Mouse (Mus musculus): Measurements from ENCODE around the gene Morc2a. TPM values are rescaled to one million over a fixed set of nuclear protein-coding genes. Genes with fewer than 3 reads are reported as not detected.

Morc2a gene
- polyA plus RNA-seq, 1 experiment from 2014 or later, result 19.6 TPM

GRCm38 (mm10) chr11:3674545-3674944, 25.6 kb downstream of the Morc2a start:
- WGBS (ENCODE audit: insufficient replicate concordance), result 87% methylated on average over 4 of the region's 4 CpGs
- Histone ChIP-seq H3K27me3 (ENCODE audit: control insufficient read depth, insufficient read depth, low read length) (no peaks in the 10 kb centered on the region), H3K36me3 (ENCODE audit: control insufficient read depth, insufficient read depth, low read length) (peaks cover 42% of the 10 kb centered on the region), H3K4me2 (no peak overlapping the region), H3K9ac (ENCODE audit: low read depth, low read length) (no peak overlapping the region), H3K9me3 (replicated peaks; ENCODE audit: control insufficient read depth, low read length) (no peaks in the 10 kb centered on the region), H3K27ac (ENCODE audit: low read depth, low read length) (no peak overlapping the region), H3K4me1 (ENCODE audit: control insufficient read depth, insufficient read depth, low read length) (no peaks in the 10 kb centered on the region), H3K4me3 (ENCODE audit: low read depth, low read length) (no peak overlapping the region)
- no peak for ATAC-seq (replicated peaks; ENCODE audit: insufficient number of reproducible peaks, low FRiP score, low TSS enrichment)

- Histone ChIP-seq H3K4me1 (ENCODE audit: control insufficient read depth, insufficient read depth, low read length) (no peaks in the 10 kb centered on the region), H3K27ac (ENCODE audit: low read depth, low read length) (no peak overlapping the region), H3K36me3 (ENCODE audit: control insufficient read depth, insufficient read depth, low read length) (peaks cover 43% of the 10 kb centered on the region), H3K9me3 (replicated peaks; ENCODE audit: control insufficient read depth, low read length) (no peaks in the 10 kb centered on the region), H3K4me3 (ENCODE audit: low read depth, low read length) (no peak overlapping the region), H3K9ac (ENCODE audit: low read depth, low read length) (no peak overlapping the region), H3K4me2 (no peak overlapping the region), H3K27me3 (ENCODE audit: control insufficient read depth, insufficient read depth, low read length) (no peaks in the 10 kb centered on the region)
- no peak for ATAC-seq (replicated peaks; ENCODE audit: insufficient number of reproducible peaks, low FRiP score, low TSS enrichment)
- WGBS (ENCODE audit: insufficient replicate concordance), result 81% methylated on average over 5 of the region's 5 CpGs
Measured at GRCm38 (mm10) chr11:3676423-3676822, 27.4 kb downstream of the Morc2a start.

- ATAC-seq (replicated peaks; ENCODE audit: insufficient number of reproducible peaks, low FRiP score, low TSS enrichment), result no peak
- Histone ChIP-seq H3K27me3 (ENCODE audit: control insufficient read depth, insufficient read depth, low read length) (no peaks in the 10 kb centered on the region), H3K9me3 (replicated peaks; ENCODE audit: control insufficient read depth, low read length) (no peaks in the 10 kb centered on the region), H3K9ac (ENCODE audit: low read depth, low read length) (no peak overlapping the region), H3K4me1 (ENCODE audit: control insufficient read depth, insufficient read depth, low read length) (no peaks in the 10 kb centered on the region), H3K4me2 (no peak overlapping the region), H3K36me3 (ENCODE audit: control insufficient read depth, insufficient read depth, low read length) (peaks cover 41% of the 10 kb centered on the region), H3K4me3 (ENCODE audit: low read depth, low read length) (no peak overlapping the region), H3K27ac (ENCODE audit: low read depth, low read length) (no peak overlapping the region)
- 75% methylated on average over 6 of the region's 6 CpGs for WGBS (ENCODE audit: insufficient replicate concordance)
Measured at GRCm38 (mm10) chr11:3677204-3677603, 28.2 kb downstream of the Morc2a start.

DNA sequence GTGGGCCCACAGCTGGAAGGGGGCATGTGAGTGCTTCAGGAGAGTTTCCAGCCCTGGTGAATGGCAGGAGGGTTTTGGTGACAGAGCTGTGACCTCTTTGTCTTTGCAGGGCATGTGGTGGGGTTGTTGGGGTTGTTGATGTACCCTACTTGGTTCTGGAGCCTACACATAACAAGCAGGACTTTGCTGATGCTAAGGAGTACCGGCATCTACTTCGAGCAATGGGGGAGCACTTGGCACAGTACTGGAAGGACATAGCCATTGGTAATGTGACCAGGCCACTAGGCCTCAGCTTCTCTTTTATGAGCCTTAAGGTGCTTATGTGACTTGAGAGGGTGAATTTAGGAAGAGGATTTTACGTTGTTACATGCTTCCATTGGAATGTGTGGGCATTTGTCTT, 30.8 kb downstream of the Morc2a start:
- no peak for ATAC-seq (replicated peaks; ENCODE audit: insufficient number of reproducible peaks, low FRiP score, low TSS enrichment)
- Histone ChIP-seq H3K9ac (ENCODE audit: low read depth, low read length) (no peak overlapping the region), H3K27ac (ENCODE audit: low read depth, low read length) (no peak overlapping the region), H3K36me3 (ENCODE audit: control insufficient read depth, insufficient read depth, low read length) (peaks cover 40% of the 10 kb centered on the region), H3K4me2 (no peak overlapping the region), H3K4me1 (ENCODE audit: control insufficient read depth, insufficient read depth, low read length) (no peaks in the 10 kb centered on the region), H3K27me3 (ENCODE audit: control insufficient read depth, insufficient read depth, low read length) (no peaks in the 10 kb centered on the region), H3K9me3 (replicated peaks; ENCODE audit: control insufficient read depth, low read length) (no peaks in the 10 kb centered on the region), H3K4me3 (ENCODE audit: low read depth, low read length) (no peak overlapping the region)
- 96% methylated on average over 3 of the region's 3 CpGs for WGBS (ENCODE audit: insufficient replicate concordance)

DNA sequence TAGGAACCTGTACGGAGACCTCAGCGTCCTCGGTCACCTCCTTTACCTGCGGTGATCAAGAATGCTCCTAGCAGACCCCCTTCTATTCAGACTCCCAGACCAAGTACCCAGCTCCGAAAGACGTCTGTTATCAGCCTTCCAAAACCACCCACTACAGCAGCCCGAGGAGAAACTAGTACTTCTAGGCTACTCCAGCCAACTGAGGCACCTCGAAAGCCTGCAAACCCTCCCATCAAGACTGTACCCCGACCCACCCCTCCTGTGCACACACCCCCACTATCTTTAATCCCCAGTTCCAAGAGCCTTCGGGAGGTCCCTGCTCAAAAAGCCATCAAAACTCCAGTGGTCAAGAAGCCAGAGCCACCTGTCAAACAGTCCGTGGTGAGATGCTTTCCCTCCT, 34.7 kb downstream of the Morc2a start:
- no peaks in the 10 kb centered on the region for H3K9me3 ChIP-seq (replicated peaks; ENCODE audit: control insufficient read depth, low read length)
- no peak overlapping the region for H3K27ac ChIP-seq (ENCODE audit: low read depth, low read length)
- no peak for ATAC-seq (replicated peaks; ENCODE audit: insufficient number of reproducible peaks, low FRiP score, low TSS enrichment)
- H3K4me1 ChIP-seq (ENCODE audit: control insufficient read depth, insufficient read depth, low read length), result no peaks in the 10 kb centered on the region
- no peaks in the 10 kb centered on the region for H3K27me3 ChIP-seq (ENCODE audit: control insufficient read depth, insufficient read depth, low read length)
- 87% methylated on average over 11 of the region's 11 CpGs for WGBS (ENCODE audit: insufficient replicate concordance)
- H3K9ac ChIP-seq (ENCODE audit: low read depth, low read length), result no peak overlapping the region
- peaks cover 38% of the 10 kb centered on the region for H3K36me3 ChIP-seq (ENCODE audit: control insufficient read depth, insufficient read depth, low read length)
- no peak overlapping the region for H3K4me3 ChIP-seq (ENCODE audit: low read depth, low read length)
- H3K4me2 ChIP-seq, result no peak overlapping the region

DNA sequence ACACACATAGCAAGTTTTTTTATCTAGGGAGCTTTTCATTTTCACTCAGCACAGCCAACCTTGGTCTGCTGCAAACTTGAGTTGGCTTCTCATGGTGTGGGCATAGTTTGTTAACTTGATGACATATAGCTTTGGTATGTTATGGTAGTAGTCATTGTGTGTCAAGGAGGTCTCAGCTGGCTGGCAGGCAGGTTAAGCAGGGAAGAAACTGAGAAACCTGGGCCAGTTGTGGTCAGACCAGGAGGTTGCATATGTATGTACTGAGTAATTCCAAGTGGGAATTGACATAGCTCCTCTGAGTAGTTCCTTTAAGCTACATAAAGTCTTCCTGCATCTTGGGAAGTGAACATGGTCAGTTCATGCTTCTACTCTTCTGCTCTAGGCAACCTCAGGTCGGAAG, 35.2 kb downstream of the Morc2a start:
- Histone ChIP-seq H3K36me3 (ENCODE audit: control insufficient read depth, insufficient read depth, low read length) (peaks cover 43% of the 10 kb centered on the region), H3K4me3 (ENCODE audit: low read depth, low read length) (no peak overlapping the region), H3K4me2 (no peak overlapping the region), H3K4me1 (ENCODE audit: control insufficient read depth, insufficient read depth, low read length) (no peaks in the 10 kb centered on the region), H3K9ac (ENCODE audit: low read depth, low read length) (no peak overlapping the region), H3K27me3 (ENCODE audit: control insufficient read depth, insufficient read depth, low read length) (no peaks in the 10 kb centered on the region), H3K9me3 (replicated peaks; ENCODE audit: control insufficient read depth, low read length) (no peaks in the 10 kb centered on the region), H3K27ac (ENCODE audit: low read depth, low read length) (no peak overlapping the region)
- ATAC-seq (replicated peaks; ENCODE audit: insufficient number of reproducible peaks, low FRiP score, low TSS enrichment), result no peak
- 96% methylated on average over 1 of the region's 1 CpGs for WGBS (ENCODE audit: insufficient replicate concordance)

GRCm38 (mm10) chr11:3684723-3685430, 35.9 kb downstream of the Morc2a start:
- H3K4me3 ChIP-seq (ENCODE audit: low read depth, low read length), result no peak overlapping the region
- H3K4me2 ChIP-seq, result no peak overlapping the region
- ATAC-seq (replicated peaks; ENCODE audit: insufficient number of reproducible peaks, low FRiP score, low TSS enrichment), result no peak
- no peaks in the 10 kb centered on the region for H3K27me3 ChIP-seq (ENCODE audit: control insufficient read depth, insufficient read depth, low read length)
- no peaks in the 10 kb centered on the region for H3K9me3 ChIP-seq (replicated peaks; ENCODE audit: control insufficient read depth, low read length)
- H3K4me1 ChIP-seq (ENCODE audit: control insufficient read depth, insufficient read depth, low read length), result no peaks in the 10 kb centered on the region
- H3K27ac ChIP-seq (ENCODE audit: low read depth, low read length), result no peak overlapping the region
- H3K9ac ChIP-seq (ENCODE audit: low read depth, low read length), result no peak overlapping the region
- 91% methylated on average over 5 of the region's 5 CpGs for WGBS (ENCODE audit: insufficient replicate concordance)
- H3K36me3 ChIP-seq (ENCODE audit: control insufficient read depth, insufficient read depth, low read length), result peaks cover 46% of the 10 kb centered on the region

DNA sequence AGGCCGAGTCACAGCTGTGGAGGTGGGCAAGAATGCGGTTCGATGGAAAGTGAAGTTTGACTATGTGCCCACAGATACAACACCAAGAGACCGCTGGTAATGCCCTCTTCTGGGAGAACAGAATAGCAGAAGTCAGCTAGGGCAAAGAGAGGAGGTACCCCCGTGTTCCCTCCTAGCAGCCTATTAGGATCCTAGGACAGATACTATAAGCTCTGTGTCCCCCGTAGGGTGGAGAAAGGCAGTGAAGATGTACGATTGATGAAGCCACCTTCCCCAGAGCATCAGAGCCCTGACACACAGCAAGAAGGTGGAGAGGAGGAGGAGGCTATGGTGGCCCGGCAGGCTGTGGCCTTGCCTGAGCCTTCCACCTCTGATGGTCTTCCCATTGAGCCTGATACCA, 36.4 kb downstream of the Morc2a start:
- WGBS (ENCODE audit: insufficient replicate concordance), result 86% methylated on average over 8 of the region's 8 CpGs
- H3K36me3 ChIP-seq (ENCODE audit: control insufficient read depth, insufficient read depth, low read length), result peaks cover 43% of the 10 kb centered on the region

GRCm38 (mm10) chr11:3686318-3686717, 37.3 kb downstream of the Morc2a start:
- peaks cover 48% of the 10 kb centered on the region for H3K36me3 ChIP-seq (ENCODE audit: control insufficient read depth, insufficient read depth, low read length)
- no peaks in the 10 kb centered on the region for H3K27me3 ChIP-seq (ENCODE audit: control insufficient read depth, insufficient read depth, low read length)
- no peak overlapping the region for H3K4me3 ChIP-seq (ENCODE audit: low read depth, low read length)
- no peaks in the 10 kb centered on the region for H3K9me3 ChIP-seq (replicated peaks; ENCODE audit: control insufficient read depth, low read length)
- no peak for ATAC-seq (replicated peaks; ENCODE audit: insufficient number of reproducible peaks, low FRiP score, low TSS enrichment)
- H3K4me2 ChIP-seq, result no peak overlapping the region
- no peak overlapping the region for H3K27ac ChIP-seq (ENCODE audit: low read depth, low read length)
- 93% methylated on average over 2 of the region's 2 CpGs for WGBS (ENCODE audit: insufficient replicate concordance)
- H3K9ac ChIP-seq (ENCODE audit: low read depth, low read length), result no peak overlapping the region
- H3K4me1 ChIP-seq (ENCODE audit: control insufficient read depth, insufficient read depth, low read length), result no peaks in the 10 kb centered on the region

More for the DNA sequence above, 36.4 kb downstream of the Morc2a start:
- no peak overlapping the region for H3K27ac ChIP-seq (ENCODE audit: low read depth, low read length)
- no peaks in the 10 kb centered on the region for H3K27me3 ChIP-seq (ENCODE audit: control insufficient read depth, insufficient read depth, low read length)
- no peak overlapping the region for H3K4me3 ChIP-seq (ENCODE audit: low read depth, low read length)
- no peak for ATAC-seq (replicated peaks; ENCODE audit: insufficient number of reproducible peaks, low FRiP score, low TSS enrichment)
- no peaks in the 10 kb centered on the region for H3K4me1 ChIP-seq (ENCODE audit: control insufficient read depth, insufficient read depth, low read length)
- H3K9ac ChIP-seq (ENCODE audit: low read depth, low read length), result no peak overlapping the region
- H3K9me3 ChIP-seq (replicated peaks; ENCODE audit: control insufficient read depth, low read length), result no peaks in the 10 kb centered on the region
- no peak overlapping the region for H3K4me2 ChIP-seq
